Mouse (Mus musculus) erythroblast, adult 5-6 weeks (primary cell): ENCODE data around the gene Cass4. TPM values are rescaled to one million over a fixed set of nuclear protein-coding genes. Genes with fewer than 3 reads are reported as not detected.

Experiments
- ATAC-seq: replicated peaks from 2 replicates; pipeline ENCODE4 v1.8.0; 2016; ENCODE audit warnings: moderate number of reproducible peaks, mild to moderate bottlenecking, moderate TSS enrichment, inconsistent platforms; ENCODE audit not compliant: poor library complexity, low FRiP score, severe bottlenecking
- total RNA-seq, 2 experiments: library from RNA; stranded (forward) in 1 of 2; stranded (reverse) in 1 of 2; fragments of 150-400 nt in 1 of 2; fragments of 200-764, 138-1000 nt in 1 of 2; gene quantifications; 2 replicates each; pipeline versions ENCODE4 v1.2.3 to v1.2.4; 2015 to 2017; ENCODE audit warnings: low replicate concordance in 2 of 2

The Cass4 gene
- total RNA-seq, 2 experiments from 2014 or later, result 1.3 to 2.5 TPM

DNA sequence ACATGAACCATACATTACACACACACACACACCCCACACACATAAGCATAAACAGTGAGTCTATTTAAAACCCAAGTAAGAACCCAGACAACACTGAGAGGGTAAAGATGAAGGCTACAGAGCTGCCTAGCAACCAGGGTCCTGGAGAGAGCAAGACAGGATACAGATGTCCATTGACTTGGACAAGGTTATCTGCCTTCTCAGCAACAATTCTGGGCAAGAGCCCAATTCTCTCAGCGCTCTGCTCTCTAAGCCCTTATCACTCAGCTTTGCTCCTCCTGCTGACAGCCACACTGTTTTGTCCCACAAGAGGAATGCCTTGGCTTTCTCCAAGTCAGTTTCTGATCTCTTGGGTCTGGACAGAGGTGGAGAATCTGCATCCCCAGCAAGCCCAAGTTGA is 37.0 kb downstream of the Cass4 start:
- ATAC-seq, result no peak

- no peak for ATAC-seq
Measured at GRCm38 (mm10) chr2:172433746-172434145, 40.2 kb downstream of the Cass4 start.

- no peak for ATAC-seq
Measured at GRCm38 (mm10) chr2:172437371-172437952, 43.9 kb downstream of the Cass4 start.

DNA sequence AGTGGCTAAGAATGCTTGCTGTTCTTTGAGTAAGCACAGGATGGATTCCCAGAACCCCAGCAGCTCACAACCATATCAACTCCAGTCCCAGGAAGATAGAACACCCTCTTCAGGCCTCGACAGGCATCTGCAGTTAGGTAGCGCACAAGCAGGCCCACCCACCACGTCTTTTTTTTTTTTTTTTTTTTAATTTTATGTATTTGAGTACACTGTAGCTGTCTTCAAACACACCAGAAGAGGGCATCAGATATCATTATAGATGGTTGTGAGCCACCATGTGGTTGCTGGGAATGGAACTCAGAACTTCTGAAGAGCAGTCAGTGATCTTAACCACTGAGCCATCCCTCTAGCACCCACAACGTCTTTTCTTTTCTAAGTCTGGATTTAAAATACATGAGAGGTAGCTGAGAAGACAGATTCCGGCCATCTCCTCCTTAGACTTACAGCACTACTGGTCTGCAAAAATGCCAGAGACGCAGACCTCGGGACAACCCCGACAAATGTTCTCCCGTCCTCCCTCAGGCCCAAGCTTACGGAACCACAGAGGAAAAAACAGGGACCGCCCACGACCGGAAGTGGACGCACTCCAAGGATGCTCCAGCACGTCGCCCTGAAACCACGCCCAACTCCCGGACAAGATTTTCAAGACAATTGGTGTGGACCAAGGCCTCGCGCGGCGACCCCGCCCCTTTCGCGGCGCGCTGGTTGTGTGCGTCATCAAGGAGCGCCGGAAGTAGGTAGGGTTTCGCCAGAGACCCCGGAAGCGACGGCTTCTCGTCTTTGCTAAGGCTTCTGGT is 46.4 kb downstream of the Cass4 start, which contains the start of gene Rtf2:
Gene Rtf2, plus strand, starts transcription at position 714 of the 797 bp plus-strand sequence.
- peak; percentile 83 for ATAC-seq

GRCm38 (mm10) chr2:172440640-172441005 is 47.0 kb downstream of the Cass4 start:
- ATAC-seq, result peak; percentile 59

GRCm38 (mm10) chr2:172441176-172441575 is 47.6 kb downstream of the Cass4 start:
- ATAC-seq, result peak; percentile 77

DNA sequence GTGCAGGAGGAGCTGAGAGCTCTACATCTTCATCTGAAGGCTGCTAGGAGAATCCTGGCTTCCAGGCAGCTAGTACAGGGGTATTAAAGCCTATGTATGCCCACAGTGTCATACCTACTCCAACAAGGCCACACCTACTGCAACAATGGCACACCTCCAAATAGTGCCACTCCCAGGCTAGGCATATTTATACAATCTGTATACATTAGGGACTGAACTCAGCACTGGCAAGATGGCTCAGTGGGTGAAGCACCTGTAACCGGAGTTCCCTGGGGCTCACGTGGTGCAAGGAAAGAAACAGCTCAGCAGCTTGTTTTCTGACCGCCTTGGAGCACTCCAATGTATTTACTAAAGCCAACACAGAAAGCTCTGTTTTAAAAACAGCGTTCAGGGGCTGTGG is 52.0 kb downstream of the Cass4 start:
- ATAC-seq, result no peak

GRCm38 (mm10) chr2:172447317-172447716 is 53.7 kb downstream of the Cass4 start:
- no peak for ATAC-seq

DNA sequence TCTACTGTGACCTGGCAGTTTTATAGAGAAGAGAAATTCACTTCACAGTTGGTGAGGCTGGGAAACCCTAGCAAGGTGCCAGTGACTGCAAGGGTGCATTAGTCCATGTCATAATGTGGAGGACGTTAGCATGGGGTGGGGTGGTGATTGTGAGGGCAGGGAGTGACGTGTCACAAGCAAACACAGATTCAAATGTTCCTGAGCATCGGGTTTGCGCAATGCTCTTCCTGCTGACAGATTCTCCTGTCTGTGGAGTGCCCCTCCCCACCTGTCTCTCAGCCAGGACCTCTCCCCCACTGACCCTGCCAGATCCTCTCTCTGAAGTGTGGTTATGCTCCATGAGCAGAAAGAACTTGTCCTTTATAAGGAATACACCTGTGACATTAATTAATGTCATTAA is 54.7 kb downstream of the Cass4 start:
- ATAC-seq, result no peak

DNA sequence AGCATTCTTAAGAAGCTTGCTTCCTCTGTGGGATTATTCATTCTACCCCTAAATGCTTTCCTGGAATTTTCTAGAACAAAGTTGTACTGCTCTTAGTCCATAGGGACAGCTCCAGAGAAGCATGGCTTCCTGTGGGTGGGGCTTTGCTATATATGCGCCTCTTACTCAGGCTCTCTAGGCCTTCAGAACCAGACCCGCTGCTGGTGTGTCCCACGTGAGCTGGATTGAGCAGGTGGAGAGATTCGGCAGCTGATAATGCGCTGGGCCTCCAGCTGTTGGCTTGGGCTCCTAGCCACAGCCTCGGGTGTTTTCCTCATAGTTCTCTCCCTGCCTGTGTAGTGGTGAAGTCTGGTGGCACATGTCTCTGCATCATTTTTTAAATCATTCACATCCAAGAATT is 57.0 kb downstream of the Cass4 start:
- ATAC-seq, result no peak

GRCm38 (mm10) chr2:172452031-172452430 is 58.4 kb downstream of the Cass4 start:
- ATAC-seq, result no peak

- no peak for ATAC-seq
Measured at GRCm38 (mm10) chr2:172452458-172452857, 58.9 kb downstream of the Cass4 start.

GRCm38 (mm10) chr2:172458496-172458895 is 64.9 kb downstream of the Cass4 start, which contains the start of gene Gcnt7:
Gene Gcnt7 (minus strand): TSS chr2:172458596.
- no peak for ATAC-seq

DNA sequence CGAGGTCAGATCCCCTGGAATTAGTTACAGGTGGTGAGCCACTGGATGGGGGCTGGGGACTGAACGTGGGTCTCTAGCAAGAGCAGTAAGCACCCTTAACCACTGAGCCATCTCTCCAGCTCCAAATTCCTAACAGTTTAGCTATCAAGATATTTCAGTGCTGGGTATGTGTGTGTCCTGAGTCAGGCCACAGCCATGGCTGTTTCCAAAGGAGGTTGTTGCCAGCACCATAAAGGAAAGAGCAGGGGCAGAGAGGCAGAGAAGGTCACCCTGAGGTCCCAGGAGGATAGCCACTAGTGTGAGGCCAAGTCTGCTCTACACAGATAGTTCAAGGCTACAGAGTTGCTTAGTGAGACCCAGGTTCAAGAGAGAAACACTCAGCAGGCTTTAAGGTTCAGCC is 67.1 kb downstream of the Cass4 start:
- no peak for ATAC-seq

DNA sequence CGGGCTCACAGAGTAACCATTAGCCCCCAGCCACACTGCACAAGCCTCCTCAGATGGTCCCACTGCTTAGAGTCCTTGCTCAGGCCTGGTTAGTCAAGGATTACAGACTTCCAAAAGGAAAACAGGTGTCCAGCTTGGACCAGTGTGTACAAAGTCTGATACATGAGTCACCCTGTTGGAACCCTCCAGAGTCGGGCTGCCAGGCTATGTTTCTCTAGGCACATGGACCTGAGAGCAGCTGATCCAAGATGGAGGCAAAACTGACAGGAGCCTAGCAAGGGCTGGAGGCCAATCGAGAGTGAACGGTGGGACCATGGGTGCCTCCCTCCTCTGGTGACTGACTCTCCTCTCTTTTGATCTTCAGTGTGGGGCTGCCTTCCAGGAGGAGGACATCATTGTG is 69.2 kb downstream of the Cass4 start:
- ATAC-seq, result no peak

GRCm38 (mm10) chr2:172466427-172467132 is 73.0 kb downstream of the Cass4 start:
- no peak for ATAC-seq

GRCm38 (mm10) chr2:172467206-172467605 is 73.6 kb downstream of the Cass4 start:
- no peak for ATAC-seq

- ATAC-seq, result no peak
Measured at GRCm38 (mm10) chr2:172468346-172468819, 74.8 kb downstream of the Cass4 start.

- no peak for ATAC-seq
Measured at GRCm38 (mm10) chr2:172472318-172472717, 78.7 kb downstream of the Cass4 start, which contains the start of gene Fam209. Gene Fam209 (plus strand): TSS chr2:172472520.

GRCm38 (mm10) chr2:172473591-172473990 is 80.0 kb downstream of the Cass4 start:
- ATAC-seq, result no peak

DNA sequence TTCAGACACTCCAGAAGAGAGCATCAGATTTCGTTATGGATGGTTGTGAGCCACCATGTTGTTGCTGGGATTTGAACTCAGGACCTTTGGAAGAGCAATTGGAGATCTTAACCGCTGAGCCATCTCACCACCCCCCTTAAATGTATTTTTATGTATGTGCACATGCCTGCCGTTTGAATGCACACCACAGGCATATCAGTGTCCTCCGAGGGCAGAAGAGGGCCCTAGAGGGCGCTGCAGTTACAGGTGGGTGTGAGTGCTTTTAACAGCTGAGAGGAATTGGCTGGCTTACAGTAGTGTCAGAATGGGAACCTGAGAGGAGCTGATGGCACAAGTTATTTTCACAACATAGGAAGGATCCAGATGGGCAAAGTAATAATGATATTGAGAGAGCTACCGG is 81.4 kb downstream of the Cass4 start:
- no peak for ATAC-seq
